Mouse (Mus musculus): ENCODE results near the gene Mmp17. TPM values are rescaled to one million over a fixed set of nuclear protein-coding genes. Genes with fewer than 3 reads are reported as not detected.

The Mmp17 gene
- polyA plus RNA-seq, 1 experiment from 2014 or later, result 4.6 TPM

Other genes starting within 250 kb of the Mmp17 start
- 29.2 and 32.5 TPM in 2 replicates for gene Sfswap, start 82.9 kb upstream of the Mmp17 start, polyA plus RNA-seq (2015; fragmentation: Nextera tagmentation; extraction: Ambion mirVana)
- gene Zfp11, start 85.9 kb downstream of the Mmp17 start, polyA plus RNA-seq (2015; fragmentation: Nextera tagmentation; extraction: Ambion mirVana), result 2.9 and 3.5 TPM in 2 replicates
- not detected in 2 replicates for gene Sept14, start 124.3 kb downstream of the Mmp17 start, polyA plus RNA-seq (2015; fragmentation: Nextera tagmentation; extraction: Ambion mirVana)
- gene Mrps17, start 131.3 kb downstream of the Mmp17 start, polyA plus RNA-seq (2015; fragmentation: Nextera tagmentation; extraction: Ambion mirVana), result 189 and 197 TPM in 2 replicates
- gene Nipsnap2, start 140.9 kb downstream of the Mmp17 start, polyA plus RNA-seq (2015; fragmentation: Nextera tagmentation; extraction: Ambion mirVana), result 86.1 and 94.2 TPM in 2 replicates
- gene Psph, start 203.3 kb downstream of the Mmp17 start, polyA plus RNA-seq (2015; fragmentation: Nextera tagmentation; extraction: Ambion mirVana), result 50.4 and 56.5 TPM in 2 replicates